Mouse (Mus musculus) hindbrain, postnatal 0 days (tissue): Measurements from ENCODE around the gene Rabggta. TPM values are rescaled to one million over a fixed set of nuclear protein-coding genes. Genes with fewer than 3 reads are reported as not detected.
A peak's percentile ranks its signal among the peaks of the same experiment; 100 is the strongest.

Source experiments
- ATAC-seq: fragments of 200-750 bp; cut with Nextera tagmentation; 2 replicates; pipeline ENCODE4 v1.8.0; 2017; ENCODE audit warnings: mild to moderate bottlenecking, moderate TSS enrichment, moderate library complexity
- DNase-seq: peaks from one replicate; pipeline ENCODE4 v3.0.0-alpha.2; 2015; ENCODE audit warnings: low spot score
- H3K27ac ChIP-seq: fragments of 300-500 bp; sonication (generic); 2 replicates; pipeline ENCODE4 v1.5.1; 2014; ENCODE audit warnings: mild to moderate bottlenecking
- H3K27me3 ChIP-seq: fragments of 300-500 bp; sonication (generic); 2 replicates; pipeline ENCODE4 v1.6.1; 2014; ENCODE audit warnings: low read length, mixed read lengths; ENCODE audit not compliant: insufficient read depth
- H3K36me3 ChIP-seq: fragments of 300-500 bp; sonication (generic); 2 replicates; pipeline ENCODE4 v1.6.1; 2014; ENCODE audit warnings: low read length, mixed read lengths; ENCODE audit not compliant: insufficient read depth
- H3K4me1 ChIP-seq: fragments of 300-500 bp; sonication (generic); 2 replicates; pipeline ENCODE4 v1.6.1; 2014; ENCODE audit warnings: antibody characterized with exemption, low read length, mixed read lengths; ENCODE audit not compliant: insufficient read depth
- H3K4me2 ChIP-seq: fragments of 300-500 bp; sonication (generic); 2 replicates; pipeline ENCODE4 v1.6.1; 2014; ENCODE audit warnings: low read depth, mild to moderate bottlenecking, low read length, moderate library complexity, mixed read lengths
- H3K4me3 ChIP-seq: fragments of 300-500 bp; sonication (generic); 2 replicates; pipeline ENCODE4 v1.5.1; 2014; ENCODE audit warnings: low read length
- H3K9ac ChIP-seq: fragments of 300-500 bp; sonication (generic); replicated peaks from 2 replicates; pipeline ENCODE4 v1.6.1; 2014; ENCODE audit warnings: mild to moderate bottlenecking, low read length, moderate library complexity, mixed read lengths
- H3K9me3 ChIP-seq: fragments of 300-500 bp; sonication (generic); 2 replicates; pipeline ENCODE4 v1.6.1; 2016; ENCODE audit warnings: low read length, mixed read lengths
- CTCF ChIP-seq: IDR thresholded peaks from 2 replicates; pipeline ENCODE4 v1.5.1; 2016; ENCODE audit warnings: antibody characterized with exemption, control low read depth, low read depth
- WGBS: fragments of 180-500 bp; shearing (Covaris S2); extraction: QIAGEN DNeasy Blood & Tissue Kit; methylation state at CpG from one replicate; pipeline ENCODE4 v1.1.7; 2014; 5-methylcytosine and 5-hydroxymethylcytosine counted together
- polyA plus RNA-seq: library from polyadenylated mRNA; unstranded; fragments of >200 nt; fragmentation: Nextera tagmentation; extraction: Ambion mirVana; gene quantifications from 2 replicates; pipeline ENCODE4 v1.2.1, GENCODE M21; 2015
- total RNA-seq: library from RNA; depleted of rRNA; stranded (reverse); fragments of >200 nt; gene quantifications from 2 replicates; pipeline ENCODE4 v1.2.3, GENCODE M21; 2014

The Rabggta gene
- total and polyA plus RNA-seq, 2 experiments from 2014 or later = 51.9 to 83.8 TPM

- Histone ChIP-seq H3K36me3 (0 out of 2 replicates have a peak, but pooled peaks cover 1% of the 10 kb centered on the region), H3K27ac (no peak overlapping the region), H3K9me3 (no peaks in the 10 kb centered on the region), H3K4me1 (peaks cover 6% of the 10 kb centered on the region; the same call in 1 of the 2 replicates), H3K4me2 (no peak overlapping the region), H3K27me3 (no peaks in the 10 kb centered on the region), H3K4me3 (no peak overlapping the region), H3K9ac (no peak overlapping the region)
- DNase-seq = no peak
- no peak for TF ChIP-seq CTCF
- 91% methylated on average over 7 of the region's 7 CpGs for WGBS
- ATAC-seq = no peak
These were observed 1.4 kb upstream of the Rabggta start for GRCm38 (mm10) chr14:55723433-55723832.

- Histone ChIP-seq H3K9ac (no peak overlapping the region), H3K4me1 (0 out of 2 replicates have a peak, but pooled peaks cover 4% of the 10 kb centered on the region)
- 45% methylated on average over 8 of the region's 8 CpGs for WGBS
These were observed 429 bp upstream of the Rabggta start for GRCm38 (mm10) chr14:55722438-55722945.

GRCm38 (mm10) chr14:55721076-55721475 is 987 bp downstream of the Rabggta start:
- Histone ChIP-seq H3K36me3 (0 out of 2 replicates have a peak, but pooled peaks cover 3% of the 10 kb centered on the region), H3K4me2 (peak overlapping the region; percentile 57), H3K9me3 (no peaks in the 10 kb centered on the region), H3K9ac (peak overlapping the region; percentile 60; the same call in 1 of the 2 replicates), H3K4me1 (0 out of 2 replicates have a peak, but pooled peaks cover 4% of the 10 kb centered on the region), H3K4me3 (peak overlapping the region; percentile 60), H3K27me3 (no peaks in the 10 kb centered on the region), H3K27ac (peak overlapping the region; percentile 75; the same call in 1 of the 2 replicates)
- 69% methylated on average over 6 of the region's 6 CpGs for WGBS
- no peak for ATAC-seq
- DNase-seq = no peak
- no peak for TF ChIP-seq CTCF

More at GRCm38 (mm10) chr14:55722438-55722945, 429 bp upstream of the Rabggta start:
- DNase-seq (no peak), ATAC-seq (peak; percentile 20)
- no peak for TF ChIP-seq CTCF
- Histone ChIP-seq H3K36me3 (0 out of 2 replicates have a peak, but pooled peaks cover 3% of the 10 kb centered on the region), H3K27me3 (no peaks in the 10 kb centered on the region), H3K4me3 (peak overlapping the region; percentile 60), H3K9me3 (no peaks in the 10 kb centered on the region), H3K27ac (no peak overlapping the region), H3K4me2 (peak overlapping the region; percentile 57; the same call in 1 of the 2 replicates)

- no peak overlapping the region for H3K4me3 ChIP-seq
- ATAC-seq = no peak
- no peak overlapping the region for H3K27ac ChIP-seq
- H3K36me3 ChIP-seq = 0 out of 2 replicates have a peak, but pooled peaks cover 3% of the 10 kb centered on the region
- no peaks in the 10 kb centered on the region for H3K27me3 ChIP-seq
- DNase-seq = no peak
- no peak overlapping the region for H3K4me2 ChIP-seq
- WGBS = 93% methylated on average over 12 of the region's 12 CpGs
- no peak for TF ChIP-seq CTCF
- H3K9ac ChIP-seq = no peak overlapping the region
- H3K9me3 ChIP-seq = no peaks in the 10 kb centered on the region
- H3K4me1 ChIP-seq = 0 out of 2 replicates have a peak, but pooled peaks cover 4% of the 10 kb centered on the region
These were observed 1.4 kb downstream of the Rabggta start for GRCm38 (mm10) chr14:55720666-55721065.

GRCm38 (mm10) chr14:55719737-55720136 is 2.3 kb downstream of the Rabggta start:
- 0 out of 2 replicates have a peak, but pooled peaks cover 4% of the 10 kb centered on the region for H3K4me1 ChIP-seq
- 88% methylated on average over 6 of the region's 6 CpGs for WGBS
- no peak overlapping the region for H3K4me3 ChIP-seq
- TF ChIP-seq CTCF = no peak
- 0 out of 2 replicates have a peak, but pooled peaks cover 3% of the 10 kb centered on the region for H3K36me3 ChIP-seq
- no peaks in the 10 kb centered on the region for H3K9me3 ChIP-seq
- H3K27ac ChIP-seq = no peak overlapping the region
- no peak overlapping the region for H3K4me2 ChIP-seq
- DNase-seq (no peak), ATAC-seq (no peak)
- H3K27me3 ChIP-seq = no peaks in the 10 kb centered on the region
- no peak overlapping the region for H3K9ac ChIP-seq

- H3K4me2 ChIP-seq = no peak overlapping the region
- DNase-seq = no peak
- no peak for TF ChIP-seq CTCF
- 0 out of 2 replicates have a peak, but pooled peaks cover 5% of the 10 kb centered on the region for H3K27me3 ChIP-seq
- H3K4me3 ChIP-seq = no peak overlapping the region
- no peaks in the 10 kb centered on the region for H3K9me3 ChIP-seq
- no peak overlapping the region for H3K27ac ChIP-seq
- peaks cover 4% of the 10 kb centered on the region; the same call in 1 of the 2 replicates for H3K4me1 ChIP-seq
- H3K9ac ChIP-seq = no peak overlapping the region
- 83% methylated on average over 8 of the region's 8 CpGs for WGBS
- H3K36me3 ChIP-seq = 0 out of 2 replicates have a peak, but pooled peaks cover 3% of the 10 kb centered on the region
- no peak for ATAC-seq
These were observed 5.2 kb downstream of the Rabggta start for GRCm38 (mm10) chr14:55716884-55717283.

- ATAC-seq (no peak), DNase-seq (no peak)
- Histone ChIP-seq H3K27ac (no peak overlapping the region), H3K27me3 (0 out of 2 replicates have a peak, but pooled peaks cover 5% of the 10 kb centered on the region), H3K9me3 (no peaks in the 10 kb centered on the region), H3K9ac (no peak overlapping the region), H3K4me1 (peaks cover 1% of the 10 kb centered on the region; the same call in 1 of the 2 replicates), H3K4me3 (no peak overlapping the region), H3K4me2 (no peak overlapping the region), H3K36me3 (0 out of 2 replicates have a peak, but pooled peaks cover 3% of the 10 kb centered on the region)
- TF ChIP-seq CTCF = no peak
- WGBS = 93% methylated on average over 6 of the region's 6 CpGs
These were observed 5.8 kb downstream of the Rabggta start for GRCm38 (mm10) chr14:55716271-55716670.
